ENCODE assay signal across 24 mouse cellular contexts in genomic region chr11:4257756-4258155, GRCm38 (mm10). TPM values are rescaled to one million over a fixed set of nuclear protein-coding genes. Genes with fewer than 3 reads are reported as not detected.
DNase-seq lines count a peak whose midpoint lies in the region; ATAC-seq and TF ChIP-seq lines count a peak whose summit lies in the region.
"Had no signal": no experiment of that assay in that cellular context is flagged by ENCODE, and none has a peak within 500 bp of the region (broad histone marks: within the 10 kb centered on the region; RNA-seq: fewer than 3 reads in every experiment).

No protein-coding gene starts in this region.

- no peaks in the 10 kb centered on the region for H3K36me3 ChIP-seq in kidney, adult 2 months (ENCODE audit: control insufficient read depth, insufficient read depth, low read length)
- H3K36me3 ChIP-seq in kidney, embryonic 14.5 days (ENCODE audit: control insufficient read depth, insufficient read depth, low read length), result no peaks in the 10 kb centered on the region
- no peaks in the 10 kb centered on the region for H3K36me3 ChIP-seq in G1E (replicated peaks)
- no peaks in the 10 kb centered on the region for H3K36me3 ChIP-seq in intestine, embryonic 16.5 days (ENCODE audit: control insufficient read depth, insufficient read depth, low read length)
- H3K36me3 ChIP-seq: embryonic facial prominence, embryonic 10.5 days; heart, embryonic 12.5 days; limb, embryonic 15.5 days; midbrain, embryonic 12.5 days had no signal

- no peaks in the 10 kb centered on the region for H3K27me3 ChIP-seq in kidney, adult 2 months (replicated peaks; ENCODE audit: control insufficient read depth, insufficient read depth, low read length)
- H3K27me3 ChIP-seq in kidney, embryonic 14.5 days (ENCODE audit: control insufficient read depth, insufficient read depth, low read length), result no peaks in the 10 kb centered on the region
- H3K27me3 ChIP-seq in G1E (ENCODE audit: insufficient read depth, low read length), result peaks cover 5% of the 10 kb centered on the region; the same call in 1 of the 2 replicates
- no peaks in the 10 kb centered on the region for H3K27me3 ChIP-seq in intestine, embryonic 16.5 days (replicated peaks; ENCODE audit: control insufficient read depth, insufficient read depth, low read length)
- H3K27me3 ChIP-seq: limb, embryonic 15.5 days; Patski had no signal

- H3K4me1 ChIP-seq in kidney, adult 2 months (ENCODE audit: control insufficient read depth, insufficient read depth, low read length), result peaks cover 6% of the 10 kb centered on the region
- H3K4me1 ChIP-seq in kidney, embryonic 14.5 days (ENCODE audit: control insufficient read depth, insufficient read depth, low read length), result peaks cover 21% of the 10 kb centered on the region
- peaks cover 61% of the 10 kb centered on the region for H3K4me1 ChIP-seq in G1E (ENCODE audit: insufficient read depth, low read depth, low read length)
- H3K4me1 ChIP-seq in intestine, embryonic 16.5 days (ENCODE audit: control insufficient read depth, insufficient read depth, low read length), result peaks cover 34% of the 10 kb centered on the region

- 37% methylated on average over 5 of the region's 5 CpGs for WGBS in kidney, adult 2 months
- 62% methylated on average over 5 of the region's 5 CpGs for WGBS in kidney, embryonic 14.5 days
- 56% methylated on average over 5 of the region's 5 CpGs for WGBS in intestine, embryonic 16.5 days

- ATAC-seq in kidney, embryonic 14.5 days (ENCODE audit: low FRiP score, low TSS enrichment), result no peak
- no peak for ATAC-seq in G1E (ENCODE audit: extremely low read depth, insufficient number of reproducible peaks, low FRiP score, poor library complexity, severe bottlenecking)
- ATAC-seq in intestine, embryonic 16.5 days, result no peak
- no peak for ATAC-seq in megakaryocyte-erythroid progenitor cell, adult 5-6 weeks (replicated peaks; ENCODE audit: low FRiP score, low TSS enrichment, poor library complexity, severe bottlenecking)
- ATAC-seq: Patski had no signal

- no peak overlapping the region for H3K4me3 ChIP-seq in kidney, adult 2 months (ENCODE audit: insufficient read depth, low read depth, low read length)
- H3K4me3 ChIP-seq in kidney, embryonic 14.5 days (ENCODE audit: low read length), result no peak overlapping the region
- peak overlapping the region; percentile 10; the same call in 1 of the 2 replicates for H3K4me3 ChIP-seq in G1E (ENCODE audit: low read depth, low read length)
- H3K4me3 ChIP-seq in intestine, embryonic 16.5 days (ENCODE audit: low read length), result peak overlapping the region; percentile 22
- H3K4me3 ChIP-seq: embryonic facial prominence, embryonic 10.5 days; heart, embryonic 12.5 days; limb, embryonic 15.5 days; midbrain, embryonic 12.5 days had no signal

- TF ChIP-seq POLR2A in kidney, adult 2 months (IDR thresholded peaks at IDR 0.05; ENCODE audit: low read depth, low read length), result no peak

- DNase-seq in kidney, adult 2 months, result peak; percentile 93
- DNase-seq in G1E (ENCODE audit: low spot score), result no peak
- DNase-seq in kidney, postnatal 25 days, result peak; percentile 81 to 85
- no peak for DNase-seq in heart, postnatal 4 days
- DNase-seq: adrenal gland, adult 2 months; cerebellum, adult 11-12 months; forebrain, postnatal 0 days; gastrocnemius, postnatal 25 days; heart, adult 18-20 months; heart, postnatal 10 days; lung, embryonic 14.5 days; lung, postnatal 36 days; thymus, adult 2 months had no signal

- TF ChIP-seq CTCF in kidney, adult 2 months (conservative IDR thresholded peaks at IDR 0.05; ENCODE audit: insufficient read depth, insufficient read length, low read depth, low read length), result no peak
- no peak for TF ChIP-seq CTCF in G1E (IDR thresholded peaks at IDR 0.05; ENCODE audit: low read depth, low read length)

- no peak overlapping the region for H3K4me2 ChIP-seq in kidney, embryonic 14.5 days (replicated peaks; ENCODE audit: low read depth, low read length)
- peak overlapping the region; percentile 42 for H3K4me2 ChIP-seq in intestine, embryonic 16.5 days (ENCODE audit: low read depth, low read length)
- H3K4me2 ChIP-seq: lung, embryonic 14.5 days; midbrain, embryonic 12.5 days had no signal

- no peak overlapping the region for H3K27ac ChIP-seq in kidney, adult 2 months (ENCODE audit: insufficient read depth, low read depth, low read length)
- no peak overlapping the region for H3K27ac ChIP-seq in kidney, embryonic 14.5 days (ENCODE audit: low read depth, low read length)
- peak overlapping the region; percentile 91 for H3K27ac ChIP-seq in intestine, embryonic 16.5 days (ENCODE audit: low read length)
- H3K27ac ChIP-seq: embryonic facial prominence, embryonic 10.5 days; limb, embryonic 15.5 days; midbrain, embryonic 12.5 days; stomach, postnatal 0 days had no signal

- H3K9me3 ChIP-seq in kidney, embryonic 14.5 days (ENCODE audit: control insufficient read depth, low read length), result no peaks in the 10 kb centered on the region
- H3K9me3 ChIP-seq in G1E (replicated peaks), result peaks cover 6% of the 10 kb centered on the region
- no peaks in the 10 kb centered on the region for H3K9me3 ChIP-seq in intestine, embryonic 16.5 days (ENCODE audit: control insufficient read depth, low read length)
- H3K9me3 ChIP-seq: embryonic facial prominence, embryonic 10.5 days; heart, embryonic 12.5 days; limb, embryonic 15.5 days; midbrain, embryonic 12.5 days had no signal

- H3K9ac ChIP-seq in kidney, embryonic 14.5 days (ENCODE audit: low read depth, low read length), result no peak overlapping the region
- H3K9ac ChIP-seq in intestine, embryonic 16.5 days (ENCODE audit: low read depth, low read length), result peak overlapping the region; percentile 64
- H3K9ac ChIP-seq: forebrain, postnatal 0 days; limb, embryonic 15.5 days; lung, embryonic 14.5 days; midbrain, embryonic 12.5 days had no signal

RNA-seq across cellular contexts. Expression of gene Lif, which starts 0.4 kb away (rescaled TPM):
- polyA plus RNA-seq in kidney, adult 2 months (2012; rRNA removed), result 0.56 and 0.67 TPM in 2 replicates
- not detected in 2 replicates for polyA plus RNA-seq in kidney, embryonic 14.5 days (2014; fragmentation: Nextera tagmentation; extraction: Ambion mirVana)
- total RNA-seq in G1E (2014; fragmentation: Nextera tagmentation) (0.75 TPM in 1 of 2 replicates, not detected in the other), G1E (2017) (1.0 and 1.2 TPM in 2 replicates)
- polyA plus RNA-seq in G1E (2012), result 0.02 and 0.12 TPM in 2 replicates
- polyA plus RNA-seq in intestine, embryonic 16.5 days (2015; fragmentation: Nextera tagmentation; extraction: Ambion mirVana), result 0.95 and 0.98 TPM in 2 replicates
- total RNA-seq in heart, postnatal 4 days (2021), result 1 to 10 TPM; 1.8 to 2.0 TPM
- total RNA-seq in megakaryocyte-erythroid progenitor cell, adult 5-6 weeks (2014; fragmentation: Nextera tagmentation), result not detected in 2 replicates
- 0.30 and 0.33 TPM in 2 replicates for total RNA-seq in megakaryocyte-erythroid progenitor cell, adult 5-6 weeks (2017)
- polyA plus RNA-seq: hindbrain, embryonic 11.5 days; midbrain, embryonic 12.5 days had no signal

RNA-seq across cellular contexts. Expression of gene Osm, which starts 21.5 kb away (rescaled TPM):
- polyA plus RNA-seq in kidney, adult 2 months (2012; rRNA removed), result 0.07 and 0.20 TPM in 2 replicates
- not detected in 2 replicates for polyA plus RNA-seq in kidney, embryonic 14.5 days (2014; fragmentation: Nextera tagmentation; extraction: Ambion mirVana)
- total RNA-seq in G1E (2014; fragmentation: Nextera tagmentation) (7.2 and 8.0 TPM in 2 replicates), G1E (2017) (8.3 and 10.3 TPM in 2 replicates)
- 4.0 and 4.5 TPM in 2 replicates for polyA plus RNA-seq in G1E (2012)
- polyA plus RNA-seq in intestine, embryonic 16.5 days (2015; fragmentation: Nextera tagmentation; extraction: Ambion mirVana), result 0.07 and 0.12 TPM in 2 replicates
- total RNA-seq in heart, postnatal 4 days (2021), result under 1 TPM in 1 of 2 experiments, not detected in 1; 0.14 TPM
- total RNA-seq in megakaryocyte-erythroid progenitor cell, adult 5-6 weeks (2014; fragmentation: Nextera tagmentation), result 3.3 and 5.6 TPM in 2 replicates
- total RNA-seq in megakaryocyte-erythroid progenitor cell, adult 5-6 weeks (2017), result 5.3 and 7.2 TPM in 2 replicates
- total RNA-seq: gastrocnemius, postnatal 25 days; heart, postnatal 10 days; layer of hippocampus, postnatal 10 days had no signal
- polyA plus RNA-seq: embryonic facial prominence, embryonic 10.5 days; heart, embryonic 12.5 days; hindbrain, embryonic 11.5 days; lung, embryonic 14.5 days; midbrain, embryonic 12.5 days; Patski had no signal

RNA-seq across cellular contexts. Expression of gene Castor1, which starts 39.7 kb away (rescaled TPM):
- 15.8 and 16.3 TPM in 2 replicates for polyA plus RNA-seq in kidney, adult 2 months (2012; rRNA removed)
- 2.7 and 5.3 TPM in 2 replicates for polyA plus RNA-seq in kidney, embryonic 14.5 days (2014; fragmentation: Nextera tagmentation; extraction: Ambion mirVana)
- 8.4 and 9.0 TPM in 2 replicates for total RNA-seq in G1E (2014; fragmentation: Nextera tagmentation)
- 8.2 and 10.7 TPM in 2 replicates for total RNA-seq in G1E (2017)
- polyA plus RNA-seq in G1E (2012), result 2.9 and 4.5 TPM in 2 replicates
- polyA plus RNA-seq in intestine, embryonic 16.5 days (2015; fragmentation: Nextera tagmentation; extraction: Ambion mirVana), result 5.9 and 7.3 TPM in 2 replicates
- 1 to 10 TPM; 4.7 to 5.1 TPM for total RNA-seq in heart, postnatal 4 days (2021)
- 1.2 TPM in 1 of 2 replicates, not detected in the other for total RNA-seq in megakaryocyte-erythroid progenitor cell, adult 5-6 weeks (2014; fragmentation: Nextera tagmentation)
- total RNA-seq in megakaryocyte-erythroid progenitor cell, adult 5-6 weeks (2017), result 0.15 TPM in 1 of 2 replicates, not detected in the other

Comparison
In these comparisons a context has a peak if more than half of its experiments do, and no peak if none do; other contexts are left out.
1. DNase-seq: peak in kidney, adult 2 months (single experiment) and kidney, postnatal 25 days (2 of 2); none in G1E (single experiment) and heart, postnatal 4 days (single experiment).
2. H3K4me3 ChIP-seq: peak in G1E (single experiment) and intestine, embryonic 16.5 days (single experiment); none in kidney, adult 2 months (single experiment) and kidney, embryonic 14.5 days (single experiment).